Mouse (Mus musculus) retina, embryonic 14.5 days (tissue): ENCODE data around the gene Pknox2.

Experiments
- DNase-seq: peaks from one replicate; pipeline ENCODE4 v3.0.0-alpha.2; 2015; ENCODE audit warnings: low spot score

The Pknox2 gene

DNA sequence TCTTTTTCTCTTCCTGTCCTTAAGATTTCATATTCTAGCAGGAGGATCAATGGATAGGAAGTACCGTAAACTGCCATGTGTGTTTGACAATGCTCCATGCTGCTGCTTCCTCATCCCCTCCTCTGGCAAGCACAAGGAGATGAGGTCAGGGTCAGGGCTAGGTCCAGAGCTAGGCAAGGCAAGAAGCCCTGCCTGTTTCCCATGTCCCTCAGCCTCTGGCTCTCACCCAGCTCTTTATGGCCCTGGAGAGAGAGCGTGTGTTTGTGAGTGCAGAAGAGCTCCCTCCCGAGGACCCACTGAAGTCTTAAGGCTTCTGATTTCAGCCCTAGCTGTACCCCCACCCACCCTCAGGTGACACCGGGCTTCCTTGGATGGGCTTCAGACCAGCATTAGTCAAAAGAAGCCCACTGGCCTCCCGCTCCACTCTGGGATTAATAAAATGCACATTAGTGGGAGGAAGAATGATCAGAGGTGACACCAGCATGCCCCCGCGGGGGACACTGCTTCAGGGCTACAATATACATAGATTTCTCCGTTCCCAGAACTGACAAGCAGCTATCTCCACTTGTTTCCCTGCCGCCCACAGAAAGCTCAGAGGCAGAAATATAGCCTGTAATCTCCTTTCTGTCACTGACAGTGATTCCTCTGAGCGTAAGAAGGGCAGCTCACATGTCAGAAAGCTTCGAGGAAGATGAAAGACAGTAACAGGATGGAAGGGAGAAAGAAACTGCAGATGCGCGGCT, 156.4 kb downstream of the Pknox2 start:
- DNase-seq = no peak

DNA sequence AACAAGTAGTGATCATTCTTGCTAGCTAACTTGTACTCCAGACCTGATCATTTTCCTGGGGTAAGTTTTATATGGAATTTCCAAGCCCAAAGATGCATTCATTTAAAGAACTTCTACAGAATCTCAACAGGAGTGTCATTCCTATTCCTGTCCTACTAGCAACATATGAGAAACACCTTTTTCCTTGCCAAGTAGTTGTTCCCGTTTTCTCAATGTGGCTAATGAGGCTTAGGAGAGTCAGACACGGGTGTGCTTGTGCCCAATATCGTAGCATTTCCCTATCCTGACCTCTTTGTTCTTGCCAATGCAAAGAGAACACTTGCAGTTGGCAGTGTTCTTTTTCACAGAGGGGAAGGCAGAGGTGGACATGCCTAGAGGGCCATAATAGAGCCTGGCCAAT, 157.2 kb downstream of the Pknox2 start:
- no peak for DNase-seq

DNA sequence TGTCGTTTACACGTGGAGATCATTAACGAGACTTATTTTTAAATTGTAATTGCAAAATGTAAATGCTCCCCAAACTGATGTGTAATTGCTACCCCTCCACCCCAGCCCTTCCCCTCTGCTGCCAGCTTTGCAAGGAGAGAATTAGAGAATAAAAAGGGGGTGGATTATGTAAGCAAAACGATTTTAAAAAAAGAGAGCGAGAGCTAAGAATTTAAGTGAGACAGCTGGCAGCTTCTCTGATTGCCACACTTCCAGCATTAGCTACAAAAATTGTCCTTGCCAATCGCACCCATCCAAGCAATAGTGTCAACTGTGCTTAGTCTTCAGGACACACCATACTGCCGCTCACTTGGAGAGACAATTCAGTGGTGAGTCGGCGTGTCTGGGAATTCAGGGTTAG, 162.0 kb downstream of the Pknox2 start:
- no peak for DNase-seq

DNA sequence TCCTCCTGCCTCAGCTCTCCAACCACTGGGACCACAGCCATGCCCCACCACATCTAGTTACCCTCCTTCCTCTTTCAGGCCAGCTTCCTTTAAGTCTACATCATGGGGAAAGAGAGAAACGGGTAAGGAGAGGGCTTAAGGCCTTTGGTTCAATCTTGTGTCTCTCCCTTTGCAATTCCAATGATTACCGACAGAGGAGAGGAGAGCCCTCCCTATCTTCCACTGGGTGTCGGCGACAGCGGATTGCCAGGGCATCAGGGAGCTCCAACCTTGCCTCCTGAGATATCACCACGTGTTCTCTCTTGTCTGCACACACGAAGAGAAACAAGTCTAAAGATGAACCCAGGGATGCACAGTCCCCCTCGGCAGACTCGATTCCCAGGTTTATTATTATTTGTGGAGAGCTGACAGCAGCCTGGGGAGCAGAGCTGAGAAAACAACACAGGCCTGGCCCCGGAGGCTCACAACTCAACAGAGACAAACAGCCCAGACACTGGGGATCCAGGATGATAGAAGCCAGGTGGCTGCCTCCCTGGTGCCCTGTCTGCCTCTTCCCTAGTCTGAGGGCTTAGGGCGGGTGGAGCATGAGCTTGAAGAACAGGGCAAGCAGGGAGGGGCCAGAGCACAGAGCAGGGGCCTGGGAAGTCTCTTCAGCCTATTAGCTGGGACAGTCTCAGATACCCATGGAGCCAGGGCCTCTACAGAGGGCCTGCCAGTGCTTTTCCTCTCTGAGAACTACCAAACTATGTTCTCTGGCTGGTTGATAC, 170.4 kb downstream of the Pknox2 start:
- DNase-seq = no peak

DNA sequence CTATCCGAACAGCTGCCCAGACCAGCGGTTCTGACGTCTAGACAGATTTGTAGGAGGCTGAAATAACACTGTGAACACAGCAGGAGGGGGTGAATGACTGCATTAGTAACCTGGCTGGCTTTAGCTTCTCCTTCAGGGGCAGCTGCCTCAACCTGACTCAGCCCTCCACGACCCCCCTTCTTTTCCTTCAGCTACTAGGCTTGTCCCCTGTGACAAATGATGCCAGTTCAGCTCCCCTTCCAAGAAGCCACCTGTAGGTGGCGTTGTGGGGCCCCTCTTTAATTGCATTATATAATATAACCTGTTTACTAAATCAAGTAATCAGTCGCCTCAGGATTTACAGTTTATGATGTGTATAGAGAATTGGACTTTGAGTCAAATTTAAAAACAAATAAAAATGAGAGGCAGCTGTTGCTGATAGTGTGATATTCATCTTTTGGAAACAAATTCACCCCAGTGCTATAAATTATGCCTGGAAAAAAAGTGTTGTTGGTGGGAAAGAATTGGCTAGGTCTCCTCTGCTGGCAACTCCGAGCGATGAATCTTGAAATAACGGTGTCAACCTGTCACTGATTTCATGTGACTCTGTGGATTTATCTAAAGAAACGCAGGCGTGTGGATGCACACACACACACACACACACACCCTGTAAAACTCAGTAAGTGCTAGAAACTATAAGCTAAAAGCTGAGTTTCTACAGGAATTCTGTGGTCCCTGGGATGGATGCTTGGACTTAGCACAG, 173.6 kb downstream of the Pknox2 start:
- DNase-seq = peak; percentile 68

DNA sequence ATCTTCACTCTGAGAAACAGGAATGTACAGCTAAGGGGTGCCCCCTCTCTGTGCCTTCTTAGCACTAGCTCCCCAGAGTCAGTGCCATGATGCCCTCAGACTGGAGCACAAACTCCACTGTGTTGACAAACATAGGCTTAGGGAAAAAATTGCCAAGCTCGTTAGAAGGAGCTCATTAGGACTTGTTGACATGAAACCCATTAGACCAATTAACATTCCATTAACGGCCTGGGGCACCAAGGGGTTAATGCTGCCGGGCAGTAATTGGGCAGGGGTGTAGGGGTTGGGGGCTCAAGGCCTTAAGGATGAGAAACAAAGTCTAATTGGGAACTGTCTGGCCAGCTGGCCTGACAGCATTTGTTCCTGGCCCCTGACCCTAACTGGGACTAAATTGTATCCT, 175.1 kb downstream of the Pknox2 start:
- DNase-seq = peak; percentile 85

DNA sequence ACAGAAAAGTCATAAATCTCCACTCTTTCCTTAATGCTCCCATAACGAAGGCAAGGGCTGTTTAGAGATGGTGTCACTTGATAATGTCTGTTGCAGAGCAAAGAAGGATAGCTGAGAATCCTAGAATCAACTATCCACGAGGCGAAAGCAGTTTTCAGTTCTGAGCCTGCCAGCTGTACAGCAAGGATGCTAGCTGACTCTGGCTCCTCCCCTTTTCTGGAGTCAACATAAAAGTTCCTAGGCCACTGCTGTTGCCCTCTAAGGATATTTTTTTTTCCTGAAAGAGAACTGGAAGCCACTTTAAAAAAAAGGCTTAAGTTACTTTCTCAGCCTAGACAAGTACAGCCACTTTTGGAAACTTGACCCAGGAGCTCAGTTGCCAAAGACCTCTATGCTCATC, 176.1 kb downstream of the Pknox2 start:
- no peak for DNase-seq

DNA sequence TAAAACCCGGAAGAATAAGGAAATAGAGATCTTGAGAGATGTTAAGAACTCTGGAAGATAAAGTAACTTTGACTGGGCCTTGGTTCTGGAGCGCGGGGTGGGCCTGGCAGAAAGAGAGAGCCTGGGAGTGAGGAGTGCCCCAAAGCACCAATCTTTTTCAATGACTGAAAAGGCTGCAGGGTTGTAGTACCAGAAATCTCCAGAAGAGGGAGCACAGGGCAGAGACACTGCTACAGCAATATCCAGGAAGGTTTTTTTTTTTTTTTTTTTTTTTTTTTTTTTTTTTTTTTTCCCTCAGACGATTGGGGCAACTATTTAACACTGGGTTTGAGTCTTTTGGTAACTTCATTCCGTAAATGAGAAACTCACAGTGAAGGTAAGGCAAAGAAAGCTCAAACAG, 176.6 kb downstream of the Pknox2 start:
- peak; percentile 96 for DNase-seq

DNA sequence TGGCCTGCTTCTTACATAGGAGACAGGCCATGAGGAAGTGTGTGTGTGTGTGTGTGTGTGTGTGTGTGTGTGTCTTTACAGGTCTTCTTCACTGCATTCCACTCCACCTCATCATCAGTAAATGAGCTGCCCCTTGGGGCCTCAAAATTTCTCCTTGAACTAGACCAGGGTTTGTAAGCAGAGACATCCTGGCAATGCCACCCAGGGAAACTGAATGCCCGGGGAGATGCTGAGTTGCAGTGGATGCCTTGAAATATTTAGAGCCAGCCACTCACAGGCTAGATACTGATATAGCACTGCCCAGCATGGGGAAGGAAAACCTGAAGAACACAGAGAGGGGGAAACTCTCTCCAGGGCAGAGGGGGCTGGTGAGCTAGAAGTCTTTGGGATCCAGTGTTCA, 178.1 kb downstream of the Pknox2 start:
- no peak for DNase-seq

DNA sequence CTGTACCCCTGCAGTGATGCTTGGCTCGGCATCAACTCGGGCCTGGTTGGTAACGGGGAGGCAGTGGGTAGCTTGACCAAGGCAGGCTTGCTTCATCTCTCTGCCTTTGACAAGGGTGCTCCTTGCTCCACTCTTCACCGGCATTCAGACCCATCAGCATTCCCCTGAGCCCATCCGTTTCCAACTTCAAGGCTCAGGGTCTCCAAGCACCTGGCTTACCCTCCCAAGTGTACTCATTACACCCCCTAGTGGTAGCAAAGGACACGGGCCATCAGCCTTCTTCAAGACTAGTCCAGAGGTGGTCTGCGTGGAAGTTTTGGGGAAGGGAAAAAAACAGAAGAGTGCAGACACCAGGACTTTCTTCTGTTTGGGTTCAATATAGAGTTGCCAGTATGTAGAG, 178.5 kb downstream of the Pknox2 start:
- DNase-seq = peak; percentile 84

DNA sequence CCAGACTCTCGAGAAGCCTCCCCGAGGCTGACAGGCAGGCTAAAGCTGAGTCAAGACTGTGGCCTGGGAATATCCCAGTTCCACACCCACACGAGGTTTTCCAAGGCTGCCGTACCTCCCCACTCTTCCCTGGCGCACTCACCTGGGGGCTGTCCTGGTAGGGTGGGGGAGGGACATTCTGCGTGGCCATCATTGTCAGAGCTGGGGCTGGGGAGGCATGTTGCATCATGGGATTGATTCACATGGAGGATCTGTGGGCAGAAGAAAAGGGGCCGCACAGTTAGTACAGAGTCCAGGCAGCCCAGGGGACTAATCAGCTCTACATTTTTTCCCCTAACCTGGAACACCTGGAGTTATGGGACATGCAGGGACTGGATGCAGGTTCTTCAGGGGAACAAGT, 179.0 kb downstream of the Pknox2 start:
- no peak for DNase-seq

DNA sequence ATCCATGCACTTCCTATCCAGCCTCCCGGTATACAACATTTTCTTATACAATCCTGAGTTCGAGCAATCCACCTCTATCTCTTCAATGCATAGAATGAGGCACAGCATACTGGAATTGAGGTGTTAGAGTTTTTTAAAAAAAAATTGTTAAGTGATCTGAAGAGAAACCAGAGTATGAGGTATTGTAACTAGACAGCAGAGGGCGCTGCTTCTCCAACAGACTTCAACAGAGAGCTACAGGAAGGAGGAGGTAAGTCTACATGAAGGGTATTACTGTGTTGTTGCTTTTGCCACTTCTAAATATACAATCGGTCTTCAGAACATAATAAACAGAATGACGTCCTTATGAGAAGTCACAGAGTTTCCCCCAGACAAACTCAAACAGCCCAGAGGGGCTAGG, 181.5 kb downstream of the Pknox2 start:
- DNase-seq = peak; percentile 80

DNA sequence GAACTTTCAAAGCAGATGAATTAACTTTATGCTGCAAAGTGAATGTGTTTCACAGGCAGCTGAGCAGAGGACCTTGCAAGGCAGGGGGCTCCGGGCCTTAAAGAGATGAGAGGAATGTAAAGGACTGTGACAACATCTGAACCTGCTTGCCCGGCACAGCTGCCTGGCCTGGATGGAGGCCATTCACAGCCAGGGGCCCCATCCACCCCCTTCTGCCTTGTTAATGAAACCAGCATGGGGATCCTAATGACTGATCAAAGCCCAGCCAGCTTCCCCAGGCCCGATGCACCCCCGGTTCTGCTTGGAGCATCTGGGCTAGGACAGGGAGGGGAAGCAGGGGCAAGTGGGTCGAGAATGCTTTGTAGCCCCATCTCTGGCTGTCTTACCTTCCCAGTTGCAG, 183.0 kb downstream of the Pknox2 start:
- no peak for DNase-seq

DNA sequence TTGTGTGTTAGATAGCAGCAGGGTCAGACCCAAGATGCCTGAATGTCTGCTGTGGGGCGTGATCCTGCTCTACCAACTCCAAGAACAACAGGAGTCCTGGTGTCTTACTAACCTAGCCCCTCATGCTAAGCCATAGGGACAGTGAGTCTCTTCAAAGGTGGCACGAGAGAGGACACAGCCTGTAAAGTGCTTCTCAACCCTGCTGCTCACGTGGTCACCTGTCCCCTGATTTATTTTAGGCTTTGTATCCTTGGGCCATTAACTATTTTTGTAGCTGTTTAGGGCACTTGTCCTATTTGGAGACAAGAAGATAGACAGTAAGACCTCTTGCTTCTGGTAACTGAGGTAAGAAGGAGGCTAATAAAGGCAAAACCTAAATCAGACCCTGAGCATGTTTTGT, 183.7 kb downstream of the Pknox2 start:
- DNase-seq = no peak

DNA sequence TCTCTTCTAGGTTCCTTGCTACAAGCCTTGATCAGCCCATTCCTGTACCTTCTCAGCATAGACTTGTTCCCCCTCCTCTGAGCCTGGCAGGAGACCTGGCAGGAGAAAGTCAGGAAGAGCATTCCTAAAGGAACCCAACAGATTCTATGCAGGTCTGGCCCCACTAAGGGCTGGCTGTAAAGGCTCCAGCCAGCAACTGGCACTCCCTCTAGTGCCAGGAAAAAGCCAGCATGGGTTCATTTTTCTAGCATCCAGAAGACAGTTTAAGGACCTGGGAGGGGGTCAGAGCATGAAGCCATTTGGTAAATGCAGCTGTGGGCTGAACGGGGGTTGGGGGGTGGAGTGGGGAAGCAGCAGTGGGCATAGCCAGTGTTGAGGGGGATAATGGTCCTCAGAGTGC, 185.3 kb downstream of the Pknox2 start:
- DNase-seq = no peak

DNA sequence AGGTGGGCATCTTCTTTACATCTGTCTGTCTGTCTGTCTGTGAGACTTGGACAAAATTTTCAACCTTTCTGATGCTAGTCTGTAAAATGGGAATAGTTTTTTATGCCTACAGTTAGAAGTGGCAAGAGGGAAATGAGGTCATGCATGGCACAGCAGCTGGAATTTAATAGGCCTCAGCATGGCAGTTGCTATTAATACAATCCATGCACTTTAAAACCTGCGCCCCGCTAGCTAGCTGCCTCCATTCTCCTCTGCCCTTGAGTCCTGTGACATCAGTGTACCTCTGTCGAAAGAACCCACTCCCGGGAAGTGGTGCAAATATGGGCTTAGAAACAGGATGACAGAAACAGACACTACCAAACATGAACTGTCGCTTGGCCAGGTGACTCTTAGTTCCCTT, 186.1 kb downstream of the Pknox2 start:
- no peak for DNase-seq

DNA sequence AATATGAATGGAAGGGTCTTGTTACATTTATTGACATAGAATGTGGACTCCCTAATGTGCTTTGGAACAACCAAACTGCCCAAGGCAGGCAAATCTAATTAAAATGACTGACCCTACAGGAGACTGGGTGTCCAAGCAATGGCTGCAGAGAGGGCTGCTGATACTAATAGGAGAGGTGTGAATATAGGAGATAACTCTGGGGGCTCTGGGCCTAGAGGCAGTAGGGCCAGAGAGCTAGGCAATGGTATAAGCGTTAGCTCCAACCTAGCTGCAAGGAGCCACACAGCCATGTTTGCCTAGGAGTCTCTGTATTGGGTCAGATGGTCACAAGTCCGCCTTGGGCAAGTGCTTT, 196.1 kb downstream of the Pknox2 start:
- DNase-seq = no peak

DNA sequence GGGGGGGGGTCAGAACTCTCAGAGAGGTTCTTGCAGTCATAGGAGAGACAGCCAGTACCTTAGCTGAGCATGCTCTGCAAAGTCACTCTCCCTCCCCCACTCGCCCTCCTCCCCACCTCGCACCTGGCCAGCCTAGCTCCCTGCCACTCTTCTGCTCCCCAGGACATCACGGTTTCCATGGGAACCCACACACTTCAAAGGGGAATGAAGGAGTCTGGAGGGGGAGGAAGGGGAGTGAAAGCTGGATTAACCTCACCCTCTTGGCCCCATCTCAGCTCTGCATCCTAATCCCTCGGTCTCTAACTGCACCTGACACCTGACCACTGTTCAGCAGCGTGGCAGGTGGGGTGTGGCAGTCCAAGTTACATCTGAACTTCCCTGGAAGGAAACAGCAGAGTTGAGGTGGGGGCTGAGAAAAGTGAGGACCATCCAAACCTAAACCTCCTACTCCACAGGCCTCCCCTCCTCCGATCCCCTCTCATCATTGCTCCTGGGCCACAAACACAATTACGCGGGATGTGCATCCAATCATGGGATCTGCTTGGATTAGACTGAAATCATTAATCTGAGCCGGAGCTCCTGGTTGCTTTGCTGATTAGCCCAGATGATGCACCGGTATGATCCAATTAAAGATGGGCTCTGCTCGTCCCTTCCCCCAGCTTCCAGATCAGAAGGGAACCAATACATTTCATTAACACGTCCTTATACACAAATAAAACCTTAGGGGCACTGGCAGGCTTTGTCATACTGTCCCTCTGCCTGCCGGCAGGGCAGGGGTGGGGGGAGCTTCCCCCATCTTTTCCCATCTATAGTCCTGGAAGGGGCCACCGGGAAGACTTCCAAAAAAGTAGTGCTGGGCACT, 196.7 kb downstream of the Pknox2 start:
- DNase-seq = no peak

DNA sequence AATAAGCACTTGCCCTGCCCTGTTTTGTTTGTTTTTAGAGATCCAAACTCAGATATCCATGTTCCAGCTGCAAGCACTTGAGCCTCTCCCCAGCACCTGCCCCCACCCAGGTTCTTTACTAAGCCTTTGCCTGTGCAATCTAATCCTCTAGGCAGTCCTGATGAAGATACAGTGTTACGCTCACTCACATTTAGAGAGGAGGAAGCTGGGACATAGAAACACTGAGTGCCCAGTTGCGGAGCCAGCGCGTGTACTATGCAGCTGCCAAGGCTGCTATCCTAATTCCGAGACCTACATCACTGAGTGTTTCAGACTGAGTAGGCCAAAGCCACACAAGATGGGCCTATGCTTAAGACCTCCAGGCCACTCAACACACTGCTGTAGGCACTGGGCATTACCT, 199.0 kb downstream of the Pknox2 start:
- no peak for DNase-seq

DNA sequence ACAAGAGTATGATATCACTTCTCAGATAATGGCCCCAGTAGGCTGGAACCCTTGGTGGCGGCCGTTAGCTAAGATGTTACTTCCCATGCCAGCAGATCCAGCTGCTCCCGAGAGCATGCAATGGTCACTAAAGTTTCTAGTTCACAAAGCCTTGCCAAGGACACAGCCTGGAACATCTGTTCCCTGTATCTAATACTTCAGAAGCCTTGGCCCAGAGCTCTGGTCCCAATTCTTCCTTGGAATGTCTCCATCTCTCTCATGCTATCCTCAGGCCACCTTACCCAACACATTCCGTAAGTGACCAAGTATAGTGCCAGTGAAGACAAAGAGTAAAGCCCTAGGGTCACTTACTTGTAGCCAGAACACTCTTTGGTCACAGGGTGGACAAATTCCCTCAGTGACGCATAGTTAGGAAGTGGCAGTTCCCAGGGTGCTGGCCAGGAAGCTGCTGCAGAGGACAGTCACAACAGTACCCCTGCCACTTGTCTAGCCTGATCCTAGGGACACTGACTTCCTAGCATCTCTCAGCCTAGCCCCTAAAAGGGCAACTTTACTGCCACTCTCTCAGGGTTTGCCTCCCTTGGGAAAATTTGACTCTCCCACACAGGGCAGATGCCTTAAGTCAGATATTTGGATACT, 200.0 kb downstream of the Pknox2 start:
- no peak for DNase-seq

DNA sequence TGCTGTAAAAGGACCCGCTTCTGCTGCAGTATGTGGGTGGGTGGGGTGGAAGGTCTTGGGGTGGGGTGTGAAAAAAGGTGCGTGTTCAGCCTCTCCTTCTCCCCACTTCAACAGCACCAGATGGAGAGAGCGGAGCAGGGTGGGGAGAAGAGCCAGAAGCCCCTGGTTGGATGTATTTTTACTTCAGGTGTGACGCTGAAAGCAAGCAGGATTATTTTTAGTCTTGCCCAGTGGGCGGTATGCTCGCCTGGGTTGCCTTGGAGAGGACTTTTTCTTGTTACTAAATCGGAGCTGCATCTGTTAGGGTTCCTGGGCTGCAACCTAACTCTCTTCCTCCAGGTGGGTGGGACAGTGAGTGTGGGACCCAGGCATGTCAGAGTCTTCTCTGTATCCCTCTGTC, 202.4 kb downstream of the Pknox2 start:
- no peak for DNase-seq

DNA sequence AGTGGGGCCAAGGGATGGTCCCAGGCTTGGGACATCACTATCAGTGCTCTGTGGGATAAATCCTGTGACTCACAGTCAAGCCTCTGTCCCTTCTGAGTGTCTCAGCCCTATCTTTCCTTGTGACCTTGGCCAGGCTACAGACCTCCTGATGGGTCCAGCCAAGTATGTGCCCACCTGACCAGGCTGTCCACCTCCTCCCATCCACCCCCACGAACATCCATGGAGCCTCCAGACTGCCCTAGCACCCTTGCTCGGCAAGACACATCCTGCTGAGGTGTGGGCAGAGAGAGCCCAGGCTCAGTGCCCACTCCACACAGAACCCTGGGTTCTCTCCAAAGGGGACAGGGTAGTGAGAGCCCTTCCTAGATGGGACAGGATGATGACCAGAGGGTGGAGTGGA, 204.6 kb downstream of the Pknox2 start:
- DNase-seq = no peak
